Mouse (Mus musculus): Measurements from ENCODE around the gene Uchl5. TPM values are rescaled to one million over a fixed set of nuclear protein-coding genes. Genes with fewer than 3 reads are reported as not detected.

Uchl5 gene
- polyA plus RNA-seq (2015; fragmentation: Illumina TruSeq; extraction: RNeasy Lipid Tissue Mini Kit (QIAGEN cat#74804); ENCODE audit: insufficient read depth, low read depth, low replicate concordance) = 14.4 TPM

DNA sequence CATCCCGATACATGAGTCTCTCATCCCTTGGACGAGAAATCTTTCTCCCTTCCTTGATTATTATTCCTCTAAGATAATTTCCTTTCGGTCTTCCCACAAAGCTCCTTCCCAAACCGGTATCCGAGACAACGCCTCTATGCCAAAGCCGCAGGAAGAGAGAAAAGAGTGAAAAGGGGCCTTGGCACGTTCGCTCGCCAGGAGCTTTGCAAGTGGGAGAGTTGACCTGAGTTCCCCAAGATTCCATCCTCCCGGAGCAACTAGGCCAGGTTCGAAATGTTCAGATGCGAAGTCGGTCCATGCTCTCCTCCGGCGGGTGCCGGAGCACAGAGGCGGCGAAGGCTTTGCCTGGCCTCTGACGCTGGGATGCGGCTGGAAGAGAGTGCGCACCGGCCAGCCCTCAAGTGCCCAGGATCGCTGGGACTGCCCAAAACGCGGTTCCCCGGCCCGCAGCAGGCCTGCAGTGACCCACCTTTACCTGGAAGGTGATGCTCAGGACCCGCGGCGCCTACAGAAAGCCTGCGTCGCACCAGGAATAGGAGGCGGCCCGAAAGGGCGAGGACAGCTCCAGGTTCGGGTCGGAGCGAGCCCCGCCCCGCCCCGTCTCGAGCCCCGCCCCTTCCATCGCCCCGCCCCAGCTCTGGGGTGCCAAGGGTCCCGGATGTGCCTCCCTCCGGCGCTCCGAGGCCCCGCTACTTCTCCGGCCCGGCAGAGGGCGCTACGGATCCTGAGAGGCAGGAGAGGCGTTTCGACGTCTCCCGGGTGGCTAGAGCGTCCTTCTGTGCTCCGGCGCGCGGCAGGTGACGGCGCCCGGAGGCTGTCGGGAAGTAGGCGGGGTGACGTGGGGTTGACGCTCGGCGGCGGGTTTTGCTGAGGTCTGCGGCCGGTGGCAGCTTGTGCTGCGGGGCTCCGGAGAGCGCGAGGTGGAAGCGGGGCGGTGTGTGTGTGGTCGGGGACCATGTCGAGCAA, at the start of gene Uchl5, which contains the start of gene Trove2:
Gene Uchl5 (plus strand): TSS at position 827 of the 966 bp plus-strand sequence.
Gene Trove2 (minus strand): TSS at position 623 of the 966 bp plus-strand sequence.

Other genes starting within 250 kb of the Uchl5 start
- 0.50 TPM for gene B3galt2, start 136.6 kb upstream of the Uchl5 start, polyA plus RNA-seq (2015; fragmentation: Illumina TruSeq; extraction: RNeasy Lipid Tissue Mini Kit (QIAGEN cat#74804); ENCODE audit: insufficient read depth, low read depth, low replicate concordance)
- 8.4 TPM for gene Cdc73, start 74.4 kb upstream of the Uchl5 start, polyA plus RNA-seq (2015; fragmentation: Illumina TruSeq; extraction: RNeasy Lipid Tissue Mini Kit (QIAGEN cat#74804); ENCODE audit: insufficient read depth, low read depth, low replicate concordance)
- 14.0 TPM for gene Glrx2, start 60.9 kb upstream of the Uchl5 start, polyA plus RNA-seq (2015; fragmentation: Illumina TruSeq; extraction: RNeasy Lipid Tissue Mini Kit (QIAGEN cat#74804); ENCODE audit: insufficient read depth, low read depth, low replicate concordance)
- gene Trove2, start 204 bp upstream of the Uchl5 start, polyA plus RNA-seq (2015; fragmentation: Illumina TruSeq; extraction: RNeasy Lipid Tissue Mini Kit (QIAGEN cat#74804); ENCODE audit: insufficient read depth, low read depth, low replicate concordance) = 2.2 TPM
- gene Rgs2, start 226.9 kb downstream of the Uchl5 start, polyA plus RNA-seq (2015; fragmentation: Illumina TruSeq; extraction: RNeasy Lipid Tissue Mini Kit (QIAGEN cat#74804); ENCODE audit: insufficient read depth, low read depth, low replicate concordance) = 10.4 TPM

All from pancreas, adult 10 weeks (tissue).